Mouse (Mus musculus) Patski (cell line): Measurements from ENCODE around the gene Tuba3a. TPM values are rescaled to one million over a fixed set of nuclear protein-coding genes. Genes with fewer than 3 reads are reported as not detected.
"Not testable (repeated sequence)": the region's sequence is repeated elsewhere in the genome, so short reads cannot be mapped to it uniquely, and the experiment has no call there.

ENCODE experiments used
- ATAC-seq: fragments of 100-300 bp; one replicate; pipeline ENCODE4 v1.8.0; 2021
- CTCF ChIA-PET: fragments of 350-600 bp; sonication (Branson Sonifier 250); formaldehyde crosslinking; loops from one replicate; lab custom pipeline; 2022; ENCODE audit warnings: inconsistent platforms; lab: Charles Lee
- POLR2A ChIA-PET: fragments of 350-600 bp; sonication (Branson Sonifier 250); formaldehyde crosslinking; loops from one replicate; lab custom pipeline; 2022; ENCODE audit warnings: antibody characterized with exemption, inconsistent platforms; lab: Charles Lee
- DNase-seq: peaks from one replicate; pipeline ENCODE4 v3.0.0-alpha.2; 2011; ENCODE audit warnings: low read depth, low spot score
- H3K27me3 ChIP-seq: fragments of 371-371 bp; one replicate; pipeline ENCODE4 v1.5.1; 2021
- CTCF ChIP-seq: fragments of 100-300 bp; IDR thresholded peaks from one replicate; pipeline ENCODE4 v1.5.1; 2021
- in situ Hi-C: fragments of 300-500 bp; cut with MboI; formaldehyde crosslinking; loops from 3 replicates; pipeline ENCODE4 v1.11.1; 2018; ENCODE audit warnings: low pct_unique_long_range_greater_than_20kb, mixed read lengths
- polyA plus RNA-seq: library from polyadenylated mRNA; unstranded; gene quantifications from one replicate; pipeline ENCODE4 v1.2.3, GENCODE M21; 2021

Gene Tuba3a
- polyA plus RNA-seq, 1 experiment from 2014 or later: not detected

DNA sequence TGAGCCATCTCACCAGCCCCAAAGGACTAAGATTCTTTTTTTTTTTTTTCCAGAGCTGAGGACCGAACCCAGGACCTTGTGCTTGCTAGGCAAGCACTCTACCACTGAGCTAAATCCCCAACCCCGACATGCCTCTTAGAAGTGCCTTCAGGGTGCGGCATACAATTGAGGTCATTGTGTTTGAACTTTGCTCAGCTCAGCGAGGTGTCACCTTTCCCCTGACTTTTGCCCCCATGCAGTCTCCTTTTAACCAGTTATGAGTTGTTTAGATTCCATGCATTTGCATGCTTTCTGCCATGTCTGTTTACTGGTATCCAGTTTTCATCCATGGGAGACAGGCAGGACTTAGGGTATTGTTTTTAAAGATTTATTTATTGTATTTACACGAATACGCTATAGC, 17.0 kb downstream of the Tuba3a start:
- ATAC-seq (no peak), DNase-seq (no peak)
- H3K27me3 ChIP-seq: no peaks in the 10 kb centered on the region
- TF ChIP-seq CTCF: no peak
- POLR2A ChIA-PET: no interaction called here
- CTCF ChIA-PET: interaction anchor here (1.4 to 1.8 kb wide), 2 partner anchors 50 to 95 kb away, joined by 3 to 13 read pairs; no protein-coding TSS in a partner anchor
- in situ Hi-C loops: no loop called here

GRCm38 (mm10) chr6:125267469-125267868, 18.4 kb downstream of the Tuba3a start:
- ChIA-PET CTCF (interaction anchor here (1.0 to 2.3 kb wide), 3 partner anchors 37 to 112 kb away, joined by 3 to 8 read pairs (median 3); no protein-coding TSS in a partner anchor), POLR2A (no interaction called here)
- DNase-seq (no peak), ATAC-seq (no peak)
- no peak for TF ChIP-seq CTCF
- in situ Hi-C loops: no loop called here
- no peaks in the 10 kb centered on the region for H3K27me3 ChIP-seq

- H3K27me3 ChIP-seq, POLR2A ChIA-PET, ATAC-seq, DNase-seq, in situ Hi-C loops: not testable (repeated sequence)
- CTCF ChIA-PET: interaction anchor here (1.1 to 2.3 kb wide), 6 partner anchors 10 to 124 kb away, joined by 3 to 8 read pairs (median 3); no protein-coding TSS in a partner anchor
These were observed 19.2 kb downstream of the Tuba3a start for GRCm38 (mm10) chr6:125266600-125266999.

DNA sequence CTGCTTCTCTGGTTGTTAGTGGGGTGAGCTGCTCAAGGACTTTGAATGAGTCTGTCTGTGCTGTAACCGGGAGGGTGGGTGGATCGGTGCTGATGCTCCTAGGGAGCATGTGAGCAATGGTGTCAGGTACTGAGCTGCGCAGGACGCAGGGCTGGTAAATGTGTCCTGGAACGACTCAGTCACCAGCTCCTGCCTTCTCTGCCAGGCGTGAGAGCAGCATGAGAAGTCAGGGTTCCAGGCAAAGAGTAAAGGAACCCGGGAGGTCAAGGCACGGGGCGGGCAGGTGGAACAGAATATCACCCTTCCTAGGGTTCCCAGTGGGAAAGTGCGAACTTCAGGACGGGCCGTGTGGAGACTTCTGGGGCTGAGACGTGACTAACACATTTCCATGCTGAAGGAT, 19.8 kb downstream of the Tuba3a start:
- in situ Hi-C loops: no loop called here
- TF ChIP-seq CTCF: no peak
- ChIA-PET POLR2A (no interaction called here), CTCF (interaction anchor here (1.1 to 1.7 kb wide), 6 partner anchors 10 to 124 kb away, joined by 3 to 7 read pairs (median 3); no protein-coding TSS in a partner anchor)
- no peaks in the 10 kb centered on the region for H3K27me3 ChIP-seq
- DNase-seq: no peak
- no peak for ATAC-seq

GRCm38 (mm10) chr6:125265239-125265638, 20.6 kb downstream of the Tuba3a start:
- H3K27me3 ChIP-seq: no peaks in the 10 kb centered on the region
- no peak for TF ChIP-seq CTCF
- no peak for ATAC-seq
- in situ Hi-C loops: no loop called here
- ChIA-PET CTCF (interaction anchor here (1.1 to 1.7 kb wide), 4 partner anchors 9 to 123 kb away, joined by 3 to 7 read pairs (median 4); no protein-coding TSS in a partner anchor), POLR2A (no interaction called here)
- DNase-seq: no peak

DNA sequence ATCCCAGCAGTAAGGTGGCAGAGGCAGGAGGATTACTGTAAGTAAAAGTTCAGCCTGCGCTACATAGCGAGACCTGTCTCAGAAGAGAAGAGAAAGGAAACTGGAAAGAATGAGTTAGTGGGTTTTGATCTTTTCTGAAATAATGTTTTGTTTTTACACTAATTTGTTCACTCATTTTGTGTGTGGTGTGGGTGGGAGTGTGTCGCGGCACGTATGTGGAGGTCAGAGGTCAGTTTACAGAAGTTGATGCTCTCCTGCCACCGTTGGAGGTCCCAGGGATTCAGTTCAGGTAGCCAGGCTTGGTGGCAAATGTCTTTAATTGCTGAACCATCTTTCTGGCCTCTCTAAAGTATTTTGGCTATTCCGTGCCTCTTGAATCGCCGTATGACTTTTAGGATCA, 21.6 kb downstream of the Tuba3a start:
- no peaks in the 10 kb centered on the region for H3K27me3 ChIP-seq
- in situ Hi-C loops: no loop called here
- TF ChIP-seq CTCF: no peak
- ATAC-seq: no peak
- CTCF ChIA-PET: no interaction called here
- POLR2A ChIA-PET: no interaction called here
- no peak for DNase-seq

- TF ChIP-seq CTCF: no peak
- no peak for DNase-seq
- no peaks in the 10 kb centered on the region for H3K27me3 ChIP-seq
- ChIA-PET CTCF (interaction anchor here (1.6 kb wide), 1 partner anchor 41 kb away, joined by 3 read pairs; no protein-coding TSS in a partner anchor), POLR2A (interaction anchor here (1.9 kb wide), 1 partner anchor 26 kb away, joined by 4 read pairs; no protein-coding TSS in a partner anchor)
- in situ Hi-C loops: no loop called here
- no peak for ATAC-seq
These were observed 25.8 kb downstream of the Tuba3a start for GRCm38 (mm10) chr6:125260006-125260555.

GRCm38 (mm10) chr6:125256222-125256966, 29.4 kb downstream of the Tuba3a start:
- POLR2A ChIA-PET: interaction anchor here (1.1 kb wide), 2 partner anchors 17 to 95 kb away, joined by 3 to 5 read pairs; no protein-coding TSS in a partner anchor
- in situ Hi-C loops: no loop called here

GRCm38 (mm10) chr6:125255516-125256044, 30.3 kb downstream of the Tuba3a start:
- no peak for ATAC-seq

More at GRCm38 (mm10) chr6:125256222-125256966, 29.4 kb downstream of the Tuba3a start:
- H3K27me3 ChIP-seq: no peaks in the 10 kb centered on the region
- DNase-seq: no peak
- CTCF ChIA-PET: interaction anchor here (1.0 to 1.7 kb wide), 5 partner anchors 9 to 38 kb away, joined by 3 to 5 read pairs (median 3); partner anchors contain the start of gene Tapbpl
- ATAC-seq: no peak
- no peak for TF ChIP-seq CTCF

More at GRCm38 (mm10) chr6:125255516-125256044, 30.3 kb downstream of the Tuba3a start:
- CTCF ChIA-PET: interaction anchor here (1.0 to 1.7 kb wide), 5 partner anchors 10 to 37 kb away, joined by 3 to 5 read pairs (median 4); no protein-coding TSS in a partner anchor
- TF ChIP-seq CTCF: no peak
- DNase-seq: no peak
- in situ Hi-C loops: no loop called here
- no peaks in the 10 kb centered on the region for H3K27me3 ChIP-seq
- POLR2A ChIA-PET: interaction anchor here (1.1 kb wide), 1 partner anchor 95 kb away, joined by 5 read pairs; no protein-coding TSS in a partner anchor
